Mouse (Mus musculus) heart, embryonic 15.5 days (tissue): ENCODE results near the gene Lrrc8d. TPM values are rescaled to one million over a fixed set of nuclear protein-coding genes. Genes with fewer than 3 reads are reported as not detected.

ENCODE experiments used
- ATAC-seq: fragments of 200-750 bp; cut with Nextera tagmentation; replicated peaks from 2 replicates; pipeline ENCODE4 v1.8.0; 2017; ENCODE audit warnings: low read depth, moderate TSS enrichment; ENCODE audit not compliant: insufficient number of reproducible peaks, insufficient read depth, low FRiP score
- H3K27ac ChIP-seq: fragments of 300-500 bp; sonication (generic); 2 replicates; pipeline ENCODE4 v1.5.1; 2015; ENCODE audit warnings: mild to moderate bottlenecking, inconsistent platforms
- H3K27me3 ChIP-seq: fragments of 300-500 bp; sonication (generic); 2 replicates; pipeline ENCODE4 v1.6.1; 2015; ENCODE audit warnings: inconsistent platforms
- H3K36me3 ChIP-seq: fragments of 300-500 bp; sonication (generic); 2 replicates; pipeline ENCODE4 v1.6.1; 2015; ENCODE audit warnings: mild to moderate bottlenecking, inconsistent platforms
- H3K4me1 ChIP-seq: fragments of 300-500 bp; sonication (generic); replicated peaks from 2 replicates; pipeline ENCODE4 v1.6.1; 2015; ENCODE audit warnings: inconsistent platforms
- H3K4me2 ChIP-seq: fragments of 300-500 bp; sonication (generic); 2 replicates; pipeline ENCODE4 v1.6.1; 2015; ENCODE audit warnings: inconsistent platforms, mild to moderate bottlenecking, moderate library complexity
- H3K4me3 ChIP-seq: fragments of 300-500 bp; sonication (generic); 2 replicates; pipeline ENCODE4 v1.5.1; 2015; ENCODE audit warnings: mild to moderate bottlenecking, inconsistent platforms
- H3K9ac ChIP-seq: fragments of 300-500 bp; sonication (generic); 2 replicates; pipeline ENCODE4 v1.6.1; 2015; ENCODE audit warnings: mild to moderate bottlenecking, inconsistent platforms
- H3K9me3 ChIP-seq: fragments of 300-500 bp; sonication (generic); replicated peaks from 2 replicates; pipeline ENCODE4 v1.6.1; 2016; ENCODE audit warnings: inconsistent platforms
- WGBS: fragments of 180-500 bp; shearing (Covaris S2); methylation state at CpG from one replicate; pipeline ENCODE4 v1.1.7; 2015; ENCODE audit warnings: mixed read lengths; 5-methylcytosine and 5-hydroxymethylcytosine counted together
- polyA plus RNA-seq: library from polyadenylated mRNA; unstranded; fragments of >200 nt; fragmentation: Nextera tagmentation; extraction: Ambion mirVana; gene quantifications from 2 replicates; pipeline ENCODE4 v1.2.1, GENCODE M21; 2015

The Lrrc8d gene
- polyA plus RNA-seq, 1 experiment from 2014 or later: 7.4 TPM

- H3K36me3 ChIP-seq: no peaks in the 10 kb centered on the region
- H3K9ac ChIP-seq: no peak overlapping the region
- H3K27me3 ChIP-seq: no peaks in the 10 kb centered on the region
- no peak overlapping the region for H3K4me3 ChIP-seq
- 89% methylated on average over 5 of the region's 5 CpGs for WGBS
- no peaks in the 10 kb centered on the region for H3K9me3 ChIP-seq
- H3K4me2 ChIP-seq: no peak overlapping the region
- no peak for ATAC-seq
- H3K4me1 ChIP-seq: peaks cover 9% of the 10 kb centered on the region
- no peak overlapping the region for H3K27ac ChIP-seq
These were observed 46.2 kb downstream of the Lrrc8d start for GRCm38 (mm10) chr5:105745927-105746454.

- Histone ChIP-seq H3K9me3 (no peaks in the 10 kb centered on the region), H3K9ac (no peak overlapping the region), H3K4me2 (no peak overlapping the region), H3K4me1 (peaks cover 8% of the 10 kb centered on the region; the same call in 1 of the 2 replicates), H3K4me3 (no peak overlapping the region), H3K27ac (no peak overlapping the region), H3K36me3 (no peaks in the 10 kb centered on the region), H3K27me3 (no peaks in the 10 kb centered on the region)
- 56% methylated on average over 8 of the region's 8 CpGs for WGBS
- ATAC-seq: no peak
These were observed 55.0 kb downstream of the Lrrc8d start for GRCm38 (mm10) chr5:105754803-105755202.

- no peak for ATAC-seq
- H3K27me3 ChIP-seq: no peaks in the 10 kb centered on the region
- 79% methylated on average over 6 of the region's 6 CpGs for WGBS
These were observed 55.7 kb downstream of the Lrrc8d start for GRCm38 (mm10) chr5:105755491-105755890.

GRCm38 (mm10) chr5:105757978-105758377 lies 58.2 kb downstream of the Lrrc8d start:
- no peaks in the 10 kb centered on the region for H3K36me3 ChIP-seq
- ATAC-seq: no peak
- H3K27ac ChIP-seq: no peak overlapping the region
- 87% methylated on average over 17 of the region's 17 CpGs for WGBS
- no peak overlapping the region for H3K4me3 ChIP-seq
- H3K27me3 ChIP-seq: no peaks in the 10 kb centered on the region
- peaks cover 20% of the 10 kb centered on the region for H3K4me1 ChIP-seq
- no peak overlapping the region for H3K9ac ChIP-seq
- no peak overlapping the region for H3K4me2 ChIP-seq
- H3K9me3 ChIP-seq: no peaks in the 10 kb centered on the region

More at GRCm38 (mm10) chr5:105755491-105755890, 55.7 kb downstream of the Lrrc8d start:
- H3K36me3 ChIP-seq: no peaks in the 10 kb centered on the region
- H3K4me1 ChIP-seq: peaks cover 8% of the 10 kb centered on the region; the same call in 1 of the 2 replicates
- H3K4me3 ChIP-seq: no peak overlapping the region
- no peak overlapping the region for H3K9ac ChIP-seq
- H3K27ac ChIP-seq: no peak overlapping the region
- H3K9me3 ChIP-seq: no peaks in the 10 kb centered on the region
- H3K4me2 ChIP-seq: no peak overlapping the region

GRCm38 (mm10) chr5:105758866-105759265 lies 59.1 kb downstream of the Lrrc8d start:
- H3K4me3 ChIP-seq: no peak overlapping the region
- H3K27me3 ChIP-seq: no peaks in the 10 kb centered on the region
- no peak overlapping the region for H3K27ac ChIP-seq
- no peaks in the 10 kb centered on the region for H3K9me3 ChIP-seq
- no peaks in the 10 kb centered on the region for H3K36me3 ChIP-seq
- no peak overlapping the region for H3K9ac ChIP-seq
- H3K4me2 ChIP-seq: no peak overlapping the region
- peaks cover 20% of the 10 kb centered on the region for H3K4me1 ChIP-seq
- no peak for ATAC-seq
- WGBS: 78% methylated on average over 9 of the region's 9 CpGs

GRCm38 (mm10) chr5:105761848-105762482 lies 62.2 kb downstream of the Lrrc8d start:
- peaks cover 13% of the 10 kb centered on the region for H3K4me1 ChIP-seq
- H3K9ac ChIP-seq: no peak overlapping the region
- no peak overlapping the region for H3K4me3 ChIP-seq
- H3K27ac ChIP-seq: no peak overlapping the region
- H3K4me2 ChIP-seq: no peak overlapping the region
- no peak for ATAC-seq
- 29% methylated on average over 11 of the region's 11 CpGs for WGBS
- no peaks in the 10 kb centered on the region for H3K36me3 ChIP-seq
- H3K27me3 ChIP-seq: no peaks in the 10 kb centered on the region
- no peaks in the 10 kb centered on the region for H3K9me3 ChIP-seq

- WGBS: 86% methylated on average over 10 of the region's 10 CpGs
- no peak overlapping the region for H3K9ac ChIP-seq
These were observed 64.6 kb downstream of the Lrrc8d start for GRCm38 (mm10) chr5:105764369-105764768.

GRCm38 (mm10) chr5:105765386-105765785 lies 65.6 kb downstream of the Lrrc8d start:
- no peak overlapping the region for H3K4me3 ChIP-seq
- H3K4me2 ChIP-seq: no peak overlapping the region
- H3K9ac ChIP-seq: no peak overlapping the region
- H3K36me3 ChIP-seq: no peaks in the 10 kb centered on the region
- no peaks in the 10 kb centered on the region for H3K9me3 ChIP-seq
- H3K4me1 ChIP-seq: peaks cover 18% of the 10 kb centered on the region
- H3K27ac ChIP-seq: no peak overlapping the region
- 90% methylated on average over 5 of the region's 5 CpGs for WGBS
- ATAC-seq: no peak
- H3K27me3 ChIP-seq: no peaks in the 10 kb centered on the region

More at GRCm38 (mm10) chr5:105764369-105764768, 64.6 kb downstream of the Lrrc8d start:
- Histone ChIP-seq H3K27me3 (no peaks in the 10 kb centered on the region), H3K4me2 (no peak overlapping the region), H3K36me3 (no peaks in the 10 kb centered on the region), H3K9me3 (no peaks in the 10 kb centered on the region), H3K4me1 (peaks cover 18% of the 10 kb centered on the region), H3K27ac (no peak overlapping the region), H3K4me3 (no peak overlapping the region)
- no peak for ATAC-seq

GRCm38 (mm10) chr5:105776368-105776767 lies 76.6 kb downstream of the Lrrc8d start:
- WGBS: 80% methylated on average over 5 of the region's 5 CpGs
- H3K9me3 ChIP-seq: no peaks in the 10 kb centered on the region
- H3K27me3 ChIP-seq: no peaks in the 10 kb centered on the region
- ATAC-seq: no peak
- no peaks in the 10 kb centered on the region for H3K36me3 ChIP-seq
- no peak overlapping the region for H3K4me3 ChIP-seq
- peaks cover 7% of the 10 kb centered on the region; the same call in 1 of the 2 replicates for H3K4me1 ChIP-seq
- no peak overlapping the region for H3K9ac ChIP-seq
- H3K27ac ChIP-seq: no peak overlapping the region
- H3K4me2 ChIP-seq: no peak overlapping the region

GRCm38 (mm10) chr5:105776978-105777593 lies 77.3 kb downstream of the Lrrc8d start:
- no peak overlapping the region for H3K9ac ChIP-seq
- H3K4me1 ChIP-seq: peaks cover 7% of the 10 kb centered on the region; the same call in 1 of the 2 replicates
- no peak overlapping the region for H3K4me2 ChIP-seq
- no peaks in the 10 kb centered on the region for H3K36me3 ChIP-seq
- H3K27me3 ChIP-seq: no peaks in the 10 kb centered on the region
- H3K27ac ChIP-seq: no peak overlapping the region
- WGBS: 56% methylated on average over 12 of the region's 12 CpGs
- no peak overlapping the region for H3K4me3 ChIP-seq
- no peaks in the 10 kb centered on the region for H3K9me3 ChIP-seq
- no peak for ATAC-seq

- 73% methylated on average over 8 of the region's 8 CpGs for WGBS
- Histone ChIP-seq H3K27ac (no peak overlapping the region), H3K4me1 (peaks cover 7% of the 10 kb centered on the region; the same call in 1 of the 2 replicates), H3K27me3 (no peaks in the 10 kb centered on the region), H3K4me3 (no peak overlapping the region), H3K9me3 (no peaks in the 10 kb centered on the region), H3K4me2 (no peak overlapping the region), H3K9ac (no peak overlapping the region), H3K36me3 (no peaks in the 10 kb centered on the region)
- ATAC-seq: no peak
These were observed 77.9 kb downstream of the Lrrc8d start for GRCm38 (mm10) chr5:105777645-105778044.
